Mouse (Mus musculus) T-cell, adult 2 months (primary cell): ENCODE data around the gene Krt39.

Experiments
- DNase-seq: peaks from one replicate; pipeline ENCODE4 v3.0.0; 2022; ENCODE audit warnings: low spot score

The Krt39 gene

GRCm38 (mm10) chr11:99471946-99472345, 49.2 kb downstream of the Krt39 start:
- no peak for DNase-seq

GRCm38 (mm10) chr11:99469228-99469627, 51.9 kb downstream of the Krt39 start:
- no peak for DNase-seq

- DNase-seq: no peak
These were observed 52.6 kb downstream of the Krt39 start for GRCm38 (mm10) chr11:99468566-99468965.

- no peak for DNase-seq
These were observed 54.8 kb downstream of the Krt39 start for GRCm38 (mm10) chr11:99466316-99466715.

DNA sequence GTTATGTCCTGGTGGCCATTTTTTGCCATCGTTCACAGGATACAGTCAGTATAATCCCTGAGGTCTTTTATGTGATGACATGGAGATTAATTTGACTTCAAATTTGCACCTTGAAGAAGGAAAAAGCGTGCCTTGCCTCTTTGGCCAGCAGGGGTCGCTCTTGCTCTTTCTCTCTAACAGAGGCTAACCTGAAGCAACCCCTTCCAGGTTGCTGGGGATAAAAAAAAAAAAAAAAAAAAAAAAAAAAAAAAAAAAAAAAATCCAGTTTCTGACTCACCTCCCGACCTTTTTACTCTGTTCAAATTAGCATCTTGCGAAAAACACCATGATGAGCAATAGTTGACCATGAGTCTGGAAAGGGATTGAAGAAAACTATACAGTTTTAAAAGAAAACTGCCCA, 56.3 kb downstream of the Krt39 start:
- peak; percentile 47 for DNase-seq
